Mouse (Mus musculus): ENCODE measurements around the gene Catsper1.
"Not testable (repeated sequence)": the region's sequence is repeated elsewhere in the genome, so short reads cannot be mapped to it uniquely, and the experiment has no call there.

Gene Catsper1

GRCm38 (mm10) chr19:5335441-5335840 is at the start of gene Catsper1:
TSS of gene Catsper1 (plus strand) at chr19:5335741.
- DNase-seq: no peak

- peak; percentile 98 for DNase-seq
These were observed 40.4 kb upstream of the Catsper1 start, which contains the start of gene Sf3b2 for GRCm38 (mm10) chr19:5294972-5295735. TSS of gene Sf3b2 (minus strand) at chr19:5295455.

GRCm38 (mm10) chr19:5295736-5296075 is 39.8 kb upstream of the Catsper1 start:
- no peak for DNase-seq

- no peak for DNase-seq
These were observed 38.9 kb upstream of the Catsper1 start for GRCm38 (mm10) chr19:5296630-5297029.

- DNase-seq: no peak
These were observed 37.4 kb upstream of the Catsper1 start, which contains the start of gene Gal3st3 for GRCm38 (mm10) chr19:5297903-5298800. TSS of gene Gal3st3 (plus strand) at chr19:5298331.

GRCm38 (mm10) chr19:5300588-5300987 is 35.0 kb upstream of the Catsper1 start:
- no peak for DNase-seq

- peak; percentile 49 for DNase-seq
These were observed 33.1 kb upstream of the Catsper1 start for GRCm38 (mm10) chr19:5302455-5302854.

- no peak for DNase-seq
These were observed 29.3 kb upstream of the Catsper1 start for GRCm38 (mm10) chr19:5306279-5306678.

- DNase-seq: no peak
These were observed 28.4 kb upstream of the Catsper1 start for GRCm38 (mm10) chr19:5306968-5307734.

GRCm38 (mm10) chr19:5309025-5309424 is 26.5 kb upstream of the Catsper1 start:
- no peak for DNase-seq

- DNase-seq: no peak
These were observed 22.4 kb upstream of the Catsper1 start for GRCm38 (mm10) chr19:5313189-5313588.

GRCm38 (mm10) chr19:5323801-5324200 is 11.7 kb upstream of the Catsper1 start:
- DNase-seq: peak; percentile 62

- DNase-seq: no peak
These were observed 7.6 kb upstream of the Catsper1 start for GRCm38 (mm10) chr19:5327970-5328369.

- no peak for DNase-seq
These were observed 800 bp upstream of the Catsper1 start for GRCm38 (mm10) chr19:5334741-5335140.

- DNase-seq: peak; percentile 84
These were observed 2.4 kb downstream of the Catsper1 start for GRCm38 (mm10) chr19:5337975-5338374.

- no peak for DNase-seq
These were observed 5.8 kb downstream of the Catsper1 start for GRCm38 (mm10) chr19:5341360-5341759.

GRCm38 (mm10) chr19:5345297-5346131 is 10.0 kb downstream of the Catsper1 start:
- no peak for DNase-seq

- no peak for DNase-seq
These were observed 12.5 kb downstream of the Catsper1 start for GRCm38 (mm10) chr19:5348064-5348463.

- peak; percentile 52 for DNase-seq
These were observed 13.3 kb downstream of the Catsper1 start for GRCm38 (mm10) chr19:5348526-5349501.

- DNase-seq: not testable (repeated sequence)
These were observed 13.9 kb downstream of the Catsper1 start, which contains the start of gene Cst6 for GRCm38 (mm10) chr19:5349502-5349873. TSS of gene Cst6 (minus strand) at chr19:5349574.

GRCm38 (mm10) chr19:5353609-5354008 is 18.1 kb downstream of the Catsper1 start:
- DNase-seq: no peak
